Mouse (Mus musculus) CD4-positive helper T cell, adult 2 months (primary cell): ENCODE results near the gene Dnm3.

Experiments used
- DNase-seq: peaks from one replicate; pipeline ENCODE4 v3.0.0-alpha.2; 2012; ENCODE audit warnings: low read depth, missing footprints, low spot score

Gene Dnm3

GRCm38 (mm10) chr1:162252869-162253268 is 225.0 kb downstream of the Dnm3 start:
- no peak for DNase-seq

DNA sequence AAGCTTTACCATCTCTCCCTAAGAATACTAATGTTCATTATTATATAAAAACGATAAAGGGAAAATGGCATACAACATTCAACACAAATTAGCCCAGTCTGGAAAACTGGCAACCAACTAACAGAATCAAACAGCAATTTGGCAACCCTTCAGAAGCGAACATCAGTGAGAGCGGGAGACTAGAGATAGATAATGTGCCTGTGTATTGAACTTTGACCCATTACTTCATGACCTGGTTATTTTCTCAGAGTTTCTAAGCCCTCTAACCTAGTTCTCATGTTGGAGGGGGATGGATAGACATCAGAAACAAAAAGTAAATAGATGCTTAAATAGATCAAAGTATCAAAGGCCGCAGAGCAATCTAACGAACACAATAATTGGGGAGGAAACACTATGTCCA is 230.6 kb downstream of the Dnm3 start:
- DNase-seq: no peak

DNA sequence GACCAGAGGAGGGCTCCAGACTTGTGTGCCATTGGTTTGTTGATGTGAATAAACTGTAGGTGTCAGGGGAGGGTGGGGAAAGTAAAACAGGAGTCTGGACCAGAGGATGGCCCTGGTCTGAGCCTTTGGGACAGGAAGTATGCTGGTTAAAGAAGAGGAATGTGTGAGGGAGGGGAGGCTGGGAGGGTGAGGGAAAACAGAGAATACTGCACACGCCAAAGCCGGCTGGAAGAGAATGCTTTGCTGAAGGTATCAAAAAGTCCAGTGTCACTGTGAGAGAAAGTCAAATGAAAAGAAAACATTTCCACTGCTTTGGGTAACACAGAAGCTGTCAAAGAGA is 234.2 kb downstream of the Dnm3 start:
- no peak for DNase-seq

DNA sequence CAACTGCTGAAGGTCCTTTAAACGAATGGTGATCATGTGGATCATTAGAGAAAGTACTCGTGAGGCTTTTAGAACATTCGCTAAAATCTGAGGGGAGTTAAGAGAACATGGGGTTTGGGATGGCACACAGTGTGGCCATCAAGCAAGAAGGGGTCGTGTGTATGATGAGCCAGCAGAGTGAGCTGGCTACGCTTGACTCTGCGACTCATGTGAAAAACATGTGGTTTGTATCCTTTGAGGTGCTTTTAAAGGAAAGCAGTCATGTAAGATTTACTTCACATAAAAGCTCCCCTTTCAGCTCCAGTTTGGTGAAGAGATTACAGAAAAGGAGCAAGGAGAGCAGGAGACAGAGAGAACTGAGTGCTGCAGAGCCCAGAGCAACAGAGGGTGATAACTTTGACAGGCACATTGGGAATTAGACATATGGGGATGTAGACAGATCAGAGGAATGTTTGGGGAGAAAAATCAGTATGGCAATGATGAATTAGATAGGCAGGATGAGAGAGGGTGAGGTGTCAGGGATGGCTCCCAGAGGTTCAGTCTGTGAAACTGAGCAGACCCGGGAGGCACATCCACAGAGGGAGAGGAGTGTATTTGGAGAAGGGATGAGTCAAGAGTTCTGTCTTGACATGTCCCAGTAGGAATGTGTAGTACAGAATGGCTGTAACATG is 234.7 kb downstream of the Dnm3 start:
- DNase-seq: no peak

GRCm38 (mm10) chr1:162240720-162241119 is 237.1 kb downstream of the Dnm3 start:
- no peak for DNase-seq

GRCm38 (mm10) chr1:162238646-162239045 is 239.2 kb downstream of the Dnm3 start:
- no peak for DNase-seq

GRCm38 (mm10) chr1:162236624-162237159 is 241.1 kb downstream of the Dnm3 start:
- no peak for DNase-seq

DNA sequence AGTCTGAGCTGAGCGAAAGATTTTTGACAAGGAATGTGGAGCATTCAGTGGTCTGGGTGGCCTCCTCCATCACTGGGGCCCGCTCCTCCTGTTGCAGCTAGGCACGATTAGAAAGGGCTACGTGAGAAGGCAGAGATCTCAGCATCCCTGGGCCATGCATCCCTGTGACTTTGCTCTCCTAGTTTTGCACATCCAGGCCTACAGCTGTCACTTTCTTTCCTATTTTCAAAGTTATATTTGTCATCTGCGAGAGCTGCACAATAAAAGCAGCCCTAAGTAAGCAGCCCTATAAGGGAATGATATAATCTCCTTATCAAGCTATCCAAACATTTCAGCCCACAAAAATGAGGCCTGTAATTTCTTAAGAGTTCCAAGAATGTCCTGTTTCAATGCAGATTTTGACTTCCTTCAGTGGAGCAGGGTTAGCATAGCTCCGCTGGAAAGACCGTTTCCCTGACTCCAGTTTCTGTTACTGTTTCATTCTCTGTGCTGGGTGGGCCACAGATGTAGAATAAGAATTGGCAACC is 252.2 kb downstream of the Dnm3 start:
- DNase-seq: no peak

- DNase-seq: no peak
These were observed 252.8 kb downstream of the Dnm3 start for GRCm38 (mm10) chr1:162224817-162225605.

DNA sequence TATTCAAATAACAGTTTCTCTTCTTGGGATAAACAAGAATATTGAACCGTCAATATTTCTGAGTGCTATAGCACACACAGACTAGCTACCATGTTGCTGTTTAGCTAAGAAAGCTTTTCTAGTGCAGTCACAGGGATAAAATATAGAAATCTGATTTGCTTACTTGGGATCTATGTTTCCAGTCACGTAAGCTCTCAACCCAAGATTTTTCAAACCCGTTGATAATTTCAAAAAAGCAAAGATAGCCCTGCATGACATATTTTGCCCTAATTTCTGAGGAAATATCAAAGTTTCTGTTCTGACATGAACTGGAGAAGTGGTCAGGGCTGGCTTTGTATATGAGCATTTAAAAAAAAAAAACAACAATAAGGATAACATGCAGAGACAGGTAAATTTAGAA is 253.8 kb downstream of the Dnm3 start:
- DNase-seq: no peak

- DNase-seq: no peak
These were observed 254.4 kb downstream of the Dnm3 start for GRCm38 (mm10) chr1:162223258-162223940.

DNA sequence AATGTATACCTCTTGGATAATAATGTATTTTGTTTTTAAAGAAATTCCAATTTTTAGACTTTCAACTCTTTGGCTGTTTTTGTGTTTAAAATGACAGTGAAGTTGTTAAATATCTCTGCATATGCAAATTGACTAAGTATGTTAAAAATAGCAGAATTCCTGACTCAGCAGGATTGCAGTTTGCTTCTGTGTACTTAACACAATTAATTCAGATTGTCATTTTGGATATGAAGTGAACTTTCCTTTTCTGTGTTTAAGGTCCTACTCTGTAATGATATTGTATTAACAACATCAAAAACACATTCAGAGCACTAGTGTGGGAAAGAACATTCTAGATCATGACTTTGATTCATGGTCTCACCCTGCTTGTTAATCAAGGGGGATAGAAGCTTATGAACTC is 255.5 kb downstream of the Dnm3 start:
- DNase-seq: no peak

DNA sequence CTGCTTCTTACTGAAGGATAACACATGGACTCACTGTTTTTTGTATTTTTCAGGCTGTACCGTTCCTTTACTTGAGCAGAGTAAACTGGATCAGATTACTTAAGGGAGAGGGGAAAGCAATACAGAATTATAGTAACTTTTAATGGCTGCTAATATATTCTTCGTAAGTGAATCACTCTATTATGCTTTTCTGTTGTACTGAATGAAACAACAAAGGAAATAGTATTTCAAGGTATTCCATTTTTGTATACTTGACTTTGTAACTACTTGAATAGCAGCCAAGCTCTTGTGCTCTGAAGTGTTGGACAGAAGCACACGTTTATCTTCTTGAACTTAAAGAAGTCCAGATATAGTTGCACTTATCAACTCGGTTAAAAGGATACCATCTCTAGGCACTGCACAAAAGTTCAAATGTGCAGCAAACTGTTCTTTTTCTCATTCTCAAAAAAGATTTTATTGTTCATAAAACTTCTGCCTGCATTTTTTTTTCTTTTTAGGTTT is 256.0 kb downstream of the Dnm3 start:
- no peak for DNase-seq

GRCm38 (mm10) chr1:162220891-162221290 is 256.9 kb downstream of the Dnm3 start:
- DNase-seq: no peak

DNA sequence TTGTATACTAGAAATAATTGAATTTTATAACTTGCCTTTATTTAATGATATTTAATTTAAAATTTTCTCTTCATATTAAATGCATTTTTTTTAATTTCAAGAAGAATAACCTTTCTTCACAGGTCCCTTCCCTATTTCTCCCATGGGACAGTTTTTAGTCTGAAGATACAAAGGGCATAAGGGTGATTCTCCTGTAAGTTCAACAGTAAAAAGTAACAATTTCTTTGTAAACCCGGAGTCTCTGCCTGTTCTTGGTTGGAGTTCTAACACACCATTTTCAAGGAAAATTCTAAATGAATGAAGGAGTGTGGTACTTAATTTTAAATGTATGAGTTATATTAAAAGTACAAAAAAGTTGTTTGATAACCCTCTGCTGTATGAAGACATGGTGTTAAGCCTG is 258.1 kb downstream of the Dnm3 start:
- DNase-seq: no peak

DNA sequence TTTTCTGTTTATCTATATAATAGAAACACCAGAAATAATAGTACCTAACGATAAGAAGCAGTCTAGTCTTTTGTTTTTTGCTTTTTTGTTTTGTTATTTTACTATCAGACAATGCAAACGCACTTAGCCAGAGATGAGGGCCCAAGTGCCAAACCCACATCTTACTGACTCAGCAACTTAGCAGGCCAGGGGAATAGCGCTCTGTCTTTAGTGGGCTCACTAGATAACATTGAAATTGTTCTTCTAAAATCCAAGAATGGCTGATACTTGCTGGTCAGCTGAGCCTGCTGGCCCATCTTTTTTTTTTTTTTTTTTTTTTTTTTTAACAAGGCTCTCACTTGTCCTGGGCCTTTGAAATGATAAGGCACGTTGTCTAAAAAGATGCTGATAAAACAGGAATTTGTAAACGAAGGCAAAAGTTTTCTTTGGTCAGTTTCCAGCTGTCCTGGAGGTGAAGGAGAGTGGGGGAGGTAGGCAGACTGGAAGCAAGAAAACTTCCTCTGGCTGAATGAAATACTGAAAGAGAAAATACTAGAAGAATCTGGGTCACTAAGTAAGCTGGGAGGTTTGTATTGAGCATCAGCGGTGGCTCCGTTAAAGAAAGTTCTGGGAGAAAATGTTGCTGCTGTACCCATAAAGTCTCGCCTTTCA is 259.2 kb downstream of the Dnm3 start:
- DNase-seq: no peak

GRCm38 (mm10) chr1:162217340-162217974 is 260.4 kb downstream of the Dnm3 start:
- DNase-seq: no peak

GRCm38 (mm10) chr1:162216656-162217055 is 261.2 kb downstream of the Dnm3 start:
- no peak for DNase-seq

GRCm38 (mm10) chr1:162215743-162216142 is 262.1 kb downstream of the Dnm3 start:
- no peak for DNase-seq

DNA sequence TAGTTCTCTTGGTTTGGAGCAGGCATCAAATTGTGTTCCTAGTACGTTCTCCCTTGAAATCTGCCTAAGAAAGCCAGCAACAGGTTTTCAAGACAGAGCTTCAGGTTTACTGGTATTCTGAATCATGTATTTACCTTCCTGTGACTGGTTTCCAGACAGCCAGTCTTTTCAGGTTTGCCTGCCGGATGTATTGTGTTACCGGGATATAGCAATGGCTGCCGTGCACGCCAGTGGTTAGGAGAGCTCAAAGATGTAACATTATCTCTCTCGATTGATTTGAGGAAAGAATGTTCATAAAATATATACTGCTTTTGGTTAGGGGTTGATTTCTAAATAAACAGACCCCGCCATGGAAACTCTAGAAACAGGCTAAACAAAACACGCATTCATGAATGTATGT is 264.8 kb downstream of the Dnm3 start:
- no peak for DNase-seq

DNA sequence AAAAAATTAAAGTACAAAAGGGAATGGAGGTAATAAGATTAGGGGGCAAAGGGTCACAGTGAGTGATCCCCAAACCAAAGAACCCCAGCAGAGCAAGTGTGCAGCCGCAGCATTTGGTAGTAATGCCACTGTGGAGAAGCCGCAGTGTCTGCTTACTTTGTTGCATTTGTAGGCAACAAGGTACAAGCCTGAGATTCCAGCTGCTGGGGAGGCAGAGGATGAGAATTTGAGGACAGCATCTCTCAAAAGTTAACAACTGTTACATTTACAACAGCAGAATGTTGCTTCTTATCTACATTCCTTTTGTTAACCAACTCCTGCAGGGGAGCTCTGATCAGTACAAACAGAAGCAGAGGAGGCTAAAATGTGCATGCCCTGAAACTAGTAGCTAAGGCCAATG is 267.3 kb downstream of the Dnm3 start:
- DNase-seq: no peak
